Mouse (Mus musculus) bone marrow, adult 2 months (tissue): ENCODE measurements at regions not wholly inside any gene's neighbourhood (a gene's known extent, or its start where the extent isn't known, plus 50 kb on each side); places are given as distances from the start of the nearest gene placed in this dataset.

ENCODE experiments used
- CTCF ChIP-seq: fragments of 200-500 bp; IDR thresholded peaks from 2 replicates; pipeline ENCODE4 v1.5.1; 2011; ENCODE audit warnings: low read length, control low read depth; ENCODE audit not compliant: control insufficient read depth, insufficient read depth
- POLR2A ChIP-seq: fragments of 200-500 bp; IDR thresholded peaks from 2 replicates; pipeline ENCODE4 v1.6.1; 2011; ENCODE audit warnings: low read depth, mild to moderate bottlenecking, control low read depth, low read length, borderline replicate concordance; ENCODE audit not compliant: control insufficient read depth

DNA sequence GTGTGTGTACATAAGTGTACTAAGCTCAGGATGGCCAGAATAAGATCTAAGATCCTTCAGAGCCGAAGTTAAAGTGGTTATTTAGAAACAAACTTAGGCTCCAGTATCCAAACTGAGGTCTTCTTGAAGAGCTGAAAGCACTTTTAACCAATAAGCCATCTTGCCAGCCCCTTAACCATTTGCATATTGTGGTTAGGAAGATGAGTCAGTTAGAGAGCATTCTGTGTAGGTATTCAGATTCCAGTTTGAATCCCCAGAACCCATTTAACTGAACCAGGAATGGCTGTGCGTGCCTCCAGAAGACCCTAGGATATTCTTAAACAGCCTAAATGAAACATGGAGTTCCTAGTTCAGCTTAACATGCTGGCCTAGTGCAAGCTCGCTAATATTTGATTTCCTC, 471.6 kb downstream of the Ptprc start:
- TF ChIP-seq CTCF (no peak), POLR2A (no peak)
